Mouse (Mus musculus) heart, embryonic 11.5 days (tissue): ENCODE data around the gene Dbx2. TPM values are rescaled to one million over a fixed set of nuclear protein-coding genes. Genes with fewer than 3 reads are reported as not detected.
A peak's percentile ranks its signal among the peaks of the same experiment; 100 is the strongest.

Experiments
- ATAC-seq: fragments of 200-750 bp; cut with Nextera tagmentation; replicated peaks from 2 replicates; pipeline ENCODE4 v1.8.0; 2017; ENCODE audit warnings: moderate library complexity; ENCODE audit not compliant: insufficient number of reproducible peaks, low FRiP score, low TSS enrichment
- H3K27ac ChIP-seq: fragments of 300-500 bp; sonication (generic); 2 replicates; pipeline ENCODE4 v1.5.1; 2014; ENCODE audit warnings: mild to moderate bottlenecking, low read depth, low read length
- H3K27me3 ChIP-seq: fragments of 300-500 bp; sonication (generic); 2 replicates; pipeline ENCODE4 v1.6.1; 2014; ENCODE audit warnings: mild to moderate bottlenecking, low read length, mixed read lengths; ENCODE audit not compliant: control insufficient read depth, insufficient read depth
- H3K36me3 ChIP-seq: fragments of 300-500 bp; sonication (generic); 2 replicates; pipeline ENCODE4 v1.6.1; 2014; ENCODE audit warnings: mild to moderate bottlenecking, low read length, moderate library complexity, mixed read lengths; ENCODE audit not compliant: control insufficient read depth, insufficient read depth
- H3K4me1 ChIP-seq: fragments of 300-500 bp; sonication (generic); 2 replicates; pipeline ENCODE4 v1.6.1; 2014; ENCODE audit warnings: low read length; ENCODE audit not compliant: control insufficient read depth, insufficient read depth
- H3K4me2 ChIP-seq: fragments of 300-500 bp; sonication (generic); 2 replicates; pipeline ENCODE4 v1.6.1; 2014; ENCODE audit warnings: mild to moderate bottlenecking, moderate library complexity
- H3K4me3 ChIP-seq: fragments of 300-500 bp; sonication (generic); 2 replicates; pipeline ENCODE4 v1.5.1; 2014; ENCODE audit warnings: low read depth, low read length
- H3K9ac ChIP-seq: fragments of 300-500 bp; sonication (generic); 2 replicates; pipeline ENCODE4 v1.6.1; 2014; ENCODE audit warnings: mild to moderate bottlenecking, low read depth, low read length, moderate library complexity
- H3K9me3 ChIP-seq: fragments of 300-500 bp; sonication (generic); replicated peaks from 2 replicates; pipeline ENCODE4 v1.6.1; 2016; ENCODE audit warnings: low read length; ENCODE audit not compliant: control insufficient read depth
- WGBS: fragments of 180-500 bp; shearing (Covaris S2); extraction: QIAGEN DNeasy Blood & Tissue Kit; methylation state at CpG from one replicate; pipeline ENCODE4 v1.1.7; 2014; ENCODE audit not compliant: insufficient replicate concordance; 5-methylcytosine and 5-hydroxymethylcytosine counted together
- polyA plus RNA-seq: library from polyadenylated mRNA; unstranded; fragments of >200 nt; fragmentation: Nextera tagmentation; extraction: Ambion mirVana; gene quantifications from 2 replicates; pipeline ENCODE4 v1.2.1, GENCODE M21; 2014

The Dbx2 gene
- polyA plus RNA-seq, 1 experiment from 2014 or later = 0.07 TPM

DNA sequence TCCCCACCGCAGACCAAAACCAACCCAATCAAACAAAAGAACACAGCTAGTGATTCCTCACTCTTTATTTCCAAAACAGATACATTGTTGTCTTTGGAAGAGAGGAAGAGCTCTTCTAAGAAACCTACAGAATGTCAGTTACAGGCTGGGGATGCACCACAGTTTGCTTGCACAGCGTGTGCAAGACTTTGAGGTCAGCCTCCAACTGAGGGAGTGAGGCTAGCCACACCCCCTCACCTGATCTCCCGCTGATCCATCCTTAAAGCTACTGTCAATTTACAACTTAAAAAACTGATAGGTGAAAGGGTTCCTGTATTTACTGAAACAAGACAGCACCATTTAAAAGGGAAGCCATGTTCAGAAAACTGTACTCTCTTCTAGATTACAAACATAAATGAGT is 3.9 kb downstream of the Dbx2 start:
- H3K36me3 ChIP-seq = no peaks in the 10 kb centered on the region
- no peak overlapping the region for H3K27ac ChIP-seq
- peaks cover 56% of the 10 kb centered on the region for H3K27me3 ChIP-seq
- H3K4me1 ChIP-seq = peaks cover 5% of the 10 kb centered on the region; the same call in 1 of the 2 replicates
- no peak overlapping the region for H3K4me3 ChIP-seq
- 3% methylated on average over 3 of the region's 3 CpGs for WGBS
- H3K4me2 ChIP-seq = no peak overlapping the region
- no peak overlapping the region for H3K9ac ChIP-seq
- no peaks in the 10 kb centered on the region for H3K9me3 ChIP-seq
- no peak for ATAC-seq

DNA sequence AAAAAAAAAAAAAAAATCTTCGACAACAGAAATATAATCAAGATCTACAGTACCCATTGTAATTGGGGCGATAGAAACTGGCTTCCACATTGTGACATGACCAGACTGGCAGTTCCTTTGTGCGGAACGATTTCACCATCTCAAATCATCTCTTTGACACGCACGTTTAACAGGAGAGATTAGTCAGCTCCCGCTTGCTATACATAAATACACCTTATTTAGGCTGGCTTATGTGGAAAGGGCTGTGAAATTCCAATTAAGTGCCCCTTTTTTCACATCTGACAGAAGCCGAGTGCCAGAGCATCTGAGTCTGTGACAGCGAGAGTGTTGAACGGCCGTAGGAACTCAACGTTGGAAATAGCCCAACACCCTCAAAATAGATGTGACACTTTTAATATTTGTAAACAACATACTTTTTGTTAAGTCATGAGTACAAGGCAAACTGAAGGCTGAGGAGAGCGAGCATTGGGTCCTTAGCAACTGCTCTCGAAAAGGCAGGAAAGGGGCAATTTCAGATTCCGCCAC is 12.2 kb downstream of the Dbx2 start:
- Histone ChIP-seq H3K4me2 (no peak overlapping the region), H3K4me1 (no peaks in the 10 kb centered on the region), H3K36me3 (no peaks in the 10 kb centered on the region), H3K27ac (no peak overlapping the region), H3K9me3 (no peaks in the 10 kb centered on the region), H3K4me3 (no peak overlapping the region), H3K9ac (no peak overlapping the region), H3K27me3 (no peaks in the 10 kb centered on the region)
- 84% methylated on average over 15 of the region's 15 CpGs for WGBS
- ATAC-seq = no peak

DNA sequence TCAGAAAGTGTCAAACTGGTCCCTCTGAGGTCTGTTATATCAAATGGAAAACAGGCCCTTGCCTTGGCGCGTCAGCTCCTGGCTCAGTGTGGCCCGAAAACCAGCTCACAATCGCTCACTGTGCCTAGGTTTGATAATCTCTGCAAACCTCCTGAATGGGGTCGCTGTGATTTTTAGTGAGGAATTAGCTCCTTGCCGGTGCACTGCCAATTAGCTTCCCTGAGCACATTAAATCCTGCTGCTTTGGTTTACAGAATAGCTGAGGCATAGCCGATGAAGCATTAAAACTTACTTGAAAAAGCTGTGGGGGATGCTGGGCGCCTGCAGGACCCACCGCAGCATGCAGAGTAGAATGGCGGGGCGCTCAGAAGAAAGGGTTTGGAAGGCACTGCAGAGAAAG is 15.4 kb downstream of the Dbx2 start:
- H3K27me3 ChIP-seq = no peaks in the 10 kb centered on the region
- WGBS = 17% methylated on average over 11 of the region's 11 CpGs
- H3K27ac ChIP-seq = no peak overlapping the region
- H3K9ac ChIP-seq = no peak overlapping the region
- H3K36me3 ChIP-seq = no peaks in the 10 kb centered on the region
- H3K9me3 ChIP-seq = no peaks in the 10 kb centered on the region
- H3K4me3 ChIP-seq = no peak overlapping the region
- H3K4me2 ChIP-seq = 0 out of 2 replicates have a peak overlapping the region, but pooled peaks have one; percentile 22
- no peak for ATAC-seq
- no peaks in the 10 kb centered on the region for H3K4me1 ChIP-seq

DNA sequence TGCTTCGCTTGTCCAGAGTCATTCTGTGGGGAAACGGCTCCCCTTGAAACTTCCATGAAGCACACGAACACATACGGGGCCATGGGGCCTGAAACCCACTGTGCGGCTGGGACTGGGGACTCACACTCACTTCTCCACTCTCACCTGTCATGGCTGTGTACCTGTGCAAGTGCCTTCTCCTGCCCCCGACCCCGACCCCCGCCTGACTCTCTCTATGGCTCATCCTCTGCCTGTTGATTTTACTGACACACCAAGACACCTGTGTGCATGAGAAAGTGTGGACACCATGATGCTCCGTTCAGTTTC is 16.0 kb downstream of the Dbx2 start:
- no peak for ATAC-seq
- WGBS = 74% methylated on average over 9 of the region's 9 CpGs
- Histone ChIP-seq H3K4me2 (no peak overlapping the region), H3K36me3 (no peaks in the 10 kb centered on the region), H3K27me3 (no peaks in the 10 kb centered on the region), H3K9ac (no peak overlapping the region), H3K4me3 (no peak overlapping the region), H3K4me1 (no peaks in the 10 kb centered on the region), H3K27ac (no peak overlapping the region), H3K9me3 (no peaks in the 10 kb centered on the region)

DNA sequence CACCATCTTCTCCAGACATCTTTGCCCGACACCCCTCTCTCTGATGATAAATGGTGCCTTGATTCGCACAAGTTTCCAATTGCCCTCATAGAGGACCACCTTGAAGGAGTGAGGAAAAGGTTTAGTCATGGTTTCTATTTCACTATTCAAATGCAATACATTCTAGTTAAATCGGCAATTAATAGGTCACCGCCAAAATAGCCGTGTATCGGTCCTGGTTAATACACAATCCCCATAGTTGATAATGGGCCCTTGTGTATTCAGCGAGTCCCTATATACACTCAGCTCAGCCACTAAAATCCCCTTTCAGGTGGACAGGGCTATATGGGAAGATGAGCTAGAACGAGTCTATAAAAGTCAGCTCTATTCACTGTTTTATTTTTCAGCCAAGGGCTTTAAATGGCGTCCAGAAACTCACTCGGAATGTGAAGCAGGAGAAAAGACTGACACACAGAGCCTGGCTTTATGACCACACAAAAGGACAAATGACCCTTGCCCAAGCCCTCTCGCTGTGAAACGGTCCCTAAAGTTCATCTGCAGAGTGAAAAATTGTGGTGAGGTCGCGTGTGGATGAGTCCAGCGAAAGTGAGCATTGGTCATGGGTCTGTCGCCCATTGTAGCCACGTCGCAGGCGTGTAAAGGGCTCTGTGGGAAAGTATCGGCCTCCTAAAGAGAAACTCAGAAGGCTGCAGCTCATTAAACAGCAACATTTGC is 16.5 kb downstream of the Dbx2 start:
- Histone ChIP-seq H3K4me1 (no peaks in the 10 kb centered on the region), H3K4me3 (no peak overlapping the region), H3K36me3 (no peaks in the 10 kb centered on the region), H3K4me2 (no peak overlapping the region), H3K9ac (no peak overlapping the region), H3K27ac (no peak overlapping the region), H3K27me3 (no peaks in the 10 kb centered on the region), H3K9me3 (no peaks in the 10 kb centered on the region)
- WGBS = 85% methylated on average over 20 of the region's 20 CpGs
- ATAC-seq = no peak

DNA sequence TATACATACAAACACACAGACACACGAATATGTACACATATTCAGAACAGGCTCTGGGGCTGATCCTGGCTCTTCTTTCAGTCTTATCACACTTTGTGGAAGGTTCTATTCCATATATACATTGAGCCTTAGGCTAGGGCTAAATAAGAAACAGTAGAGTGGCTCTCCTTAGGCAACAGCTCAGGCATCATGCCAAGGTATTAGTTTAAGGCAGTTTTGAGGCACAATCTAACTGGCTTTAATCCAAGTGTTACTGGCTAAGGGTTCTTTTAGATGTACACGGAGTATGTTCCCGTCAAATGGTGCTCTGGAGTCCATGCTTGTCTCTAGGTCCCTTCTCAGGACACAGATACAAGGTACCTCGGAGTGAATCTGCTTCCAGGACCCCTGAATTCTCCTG is 31.4 kb downstream of the Dbx2 start:
- no peaks in the 10 kb centered on the region for H3K36me3 ChIP-seq
- no peaks in the 10 kb centered on the region for H3K9me3 ChIP-seq
- H3K4me3 ChIP-seq = no peak overlapping the region
- WGBS = 68% methylated on average over 4 of the region's 4 CpGs
- no peak overlapping the region for H3K27ac ChIP-seq
- no peaks in the 10 kb centered on the region for H3K4me1 ChIP-seq
- no peak overlapping the region for H3K4me2 ChIP-seq
- no peaks in the 10 kb centered on the region for H3K27me3 ChIP-seq
- no peak for ATAC-seq
- H3K9ac ChIP-seq = no peak overlapping the region

DNA sequence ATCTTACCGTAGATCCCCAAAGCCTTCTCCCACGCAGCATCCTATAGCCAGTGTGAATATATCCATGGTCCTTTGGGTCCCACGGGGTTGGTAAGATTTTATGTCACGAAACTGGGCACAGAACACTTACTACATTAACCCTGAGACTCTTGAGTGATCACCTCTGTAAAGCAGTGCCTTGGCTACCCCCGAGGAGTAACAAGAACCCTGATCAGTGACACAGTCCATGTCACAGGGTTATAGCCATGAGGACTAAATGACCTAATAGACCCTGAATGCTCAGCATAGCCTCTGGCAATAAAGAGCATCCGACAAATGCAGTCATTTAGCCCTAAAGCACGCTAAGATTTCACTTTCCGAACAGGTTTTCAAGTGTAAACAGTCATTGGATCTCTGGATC is 33.0 kb downstream of the Dbx2 start:
- no peak overlapping the region for H3K9ac ChIP-seq
- no peak overlapping the region for H3K27ac ChIP-seq
- no peak overlapping the region for H3K4me3 ChIP-seq
- no peaks in the 10 kb centered on the region for H3K9me3 ChIP-seq
- 73% methylated on average over 8 of the region's 8 CpGs for WGBS
- no peaks in the 10 kb centered on the region for H3K36me3 ChIP-seq
- no peak for ATAC-seq
- no peaks in the 10 kb centered on the region for H3K4me1 ChIP-seq
- no peak overlapping the region for H3K4me2 ChIP-seq
- H3K27me3 ChIP-seq = no peaks in the 10 kb centered on the region

DNA sequence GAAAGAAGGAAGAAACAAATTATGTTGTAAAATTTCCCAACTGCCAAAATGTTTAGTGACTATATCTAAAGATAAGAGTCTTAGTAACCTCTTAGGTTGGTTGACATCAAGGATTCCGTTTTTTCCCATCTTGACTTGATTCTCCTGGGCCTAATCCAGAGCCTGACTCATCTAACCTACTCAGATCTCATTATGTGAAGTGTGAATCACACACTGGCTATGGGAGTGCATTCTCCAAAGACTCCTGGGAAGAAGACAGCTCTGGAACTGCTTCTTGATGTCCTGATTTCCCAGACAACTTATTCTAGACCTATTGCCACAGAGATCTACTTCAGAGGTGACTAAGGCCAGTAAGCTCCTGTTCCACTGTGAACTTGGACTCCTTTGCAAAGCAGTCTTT is 43.2 kb downstream of the Dbx2 start:
- no peak overlapping the region for H3K27ac ChIP-seq
- 67% methylated on average over 1 of the region's 1 CpGs for WGBS
- no peak overlapping the region for H3K9ac ChIP-seq
- no peaks in the 10 kb centered on the region for H3K27me3 ChIP-seq
- no peaks in the 10 kb centered on the region for H3K9me3 ChIP-seq
- no peaks in the 10 kb centered on the region for H3K36me3 ChIP-seq
- H3K4me2 ChIP-seq = no peak overlapping the region
- no peak overlapping the region for H3K4me3 ChIP-seq
- H3K4me1 ChIP-seq = no peaks in the 10 kb centered on the region
- ATAC-seq = no peak

DNA sequence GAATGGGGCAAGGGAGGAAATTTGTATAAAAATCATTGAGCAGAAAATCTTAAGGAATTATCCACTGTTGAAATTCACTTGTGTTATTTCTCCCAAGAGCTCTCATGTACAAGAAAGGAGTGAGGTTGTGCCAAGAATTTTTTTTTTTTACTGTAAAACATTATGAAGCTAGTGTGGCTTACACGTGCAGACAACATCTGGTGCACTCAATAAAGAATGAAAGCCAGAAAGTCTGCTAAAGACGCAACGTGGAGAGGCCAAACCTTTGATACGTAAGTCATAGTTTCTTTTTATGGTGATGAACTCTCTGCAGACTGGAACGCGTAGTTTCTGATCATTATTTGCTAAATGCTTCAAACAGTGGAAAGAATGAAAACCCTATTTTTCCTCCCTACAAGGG is 54.6 kb downstream of the Dbx2 start:
- no peak overlapping the region for H3K27ac ChIP-seq

More for the DNA sequence above, 54.6 kb downstream of the Dbx2 start:
- Histone ChIP-seq H3K27me3 (no peaks in the 10 kb centered on the region), H3K4me1 (no peaks in the 10 kb centered on the region), H3K4me2 (no peak overlapping the region), H3K4me3 (no peak overlapping the region), H3K36me3 (no peaks in the 10 kb centered on the region), H3K9ac (no peak overlapping the region), H3K9me3 (no peaks in the 10 kb centered on the region)
- ATAC-seq = no peak
- 83% methylated on average over 6 of the region's 6 CpGs for WGBS
